In genomic region chr3:66137601-66138000, GRCm38 (mm10) we compare ENCODE assay signal across 23 mouse cellular contexts.
"Had no signal": no experiment of that assay in that cellular context is flagged by ENCODE, and none has a peak within 500 bp of the region (broad histone marks: within the 10 kb centered on the region; RNA-seq: fewer than 3 reads in every experiment).

No protein-coding gene starts in this region.

- H3K4me2 ChIP-seq: liver, embryonic 11.5 days; liver, embryonic 13.5 days; liver, embryonic 15.5 days; lung, embryonic 15.5 days; neural tube, embryonic 13.5 days; neural tube, embryonic 15.5 days; stomach, embryonic 15.5 days had no signal

- ATAC-seq: liver, postnatal 0 days; lung, postnatal 0 days had no signal

- DNase-seq: liver, embryonic 13.5 days; liver, postnatal 0 days; lung, adult 2 months; lung, postnatal 14 days; lung, postnatal 36 days; retina, postnatal 1 day; right cerebral cortex, adult 18-20 months; right cerebral cortex, postnatal 25 days; right cerebral cortex, postnatal 4 days; thymus, adult 2 months; thymus, postnatal 25 days; thymus, postnatal 4 days had no signal

- H3K4me1 ChIP-seq: liver, embryonic 13.5 days; liver, embryonic 15.5 days; megakaryocyte, embryonic 14.5 days; neural tube, embryonic 13.5 days; neural tube, embryonic 15.5 days; stomach, embryonic 15.5 days had no signal

- H3K27me3 ChIP-seq: liver, embryonic 13.5 days; liver, embryonic 15.5 days; lung, embryonic 15.5 days; megakaryocyte, embryonic 14.5 days; neural tube, embryonic 13.5 days; neural tube, embryonic 15.5 days; stomach, embryonic 15.5 days had no signal

- H3K9me3 ChIP-seq: liver, embryonic 13.5 days; liver, embryonic 15.5 days; lung, embryonic 15.5 days; megakaryocyte, embryonic 14.5 days; neural tube, embryonic 13.5 days; neural tube, embryonic 15.5 days; stomach, embryonic 15.5 days had no signal

- H3K4me3 ChIP-seq: liver, embryonic 13.5 days; liver, embryonic 15.5 days; lung, embryonic 15.5 days; megakaryocyte, embryonic 14.5 days; myocyte; neural tube, embryonic 13.5 days; neural tube, embryonic 15.5 days; stomach, embryonic 15.5 days had no signal

- H3K27ac ChIP-seq: liver, embryonic 13.5 days; liver, embryonic 15.5 days; lung, embryonic 15.5 days; macrophage; neural tube, embryonic 13.5 days; neural tube, embryonic 15.5 days; stomach, embryonic 15.5 days; stomach, postnatal 0 days had no signal

- H3K36me3 ChIP-seq: liver, embryonic 13.5 days; liver, embryonic 15.5 days; lung, embryonic 15.5 days; neural tube, embryonic 13.5 days; neural tube, embryonic 15.5 days; stomach, embryonic 15.5 days had no signal

- H3K9ac ChIP-seq: liver, embryonic 13.5 days; liver, embryonic 15.5 days; liver, postnatal 0 days; lung, embryonic 15.5 days; neural tube, embryonic 13.5 days; neural tube, embryonic 15.5 days; stomach, embryonic 15.5 days had no signal
